Mouse (Mus musculus): ENCODE measurements around the gene Srebf2. TPM values are rescaled to one million over a fixed set of nuclear protein-coding genes. Genes with fewer than 3 reads are reported as not detected.

Gene Srebf2
- total and polyA plus RNA-seq, 2 experiments from 2014 or later = 171 to 193 TPM

GRCm38 (mm10) chr15:82217980-82218379 lies 71.0 kb downstream of the Srebf2 start:
- no peak for TF ChIP-seq CTCF (IDR thresholded peaks at IDR 0.05; ENCODE audit: low read depth)
- no peak overlapping the region for H3K9ac ChIP-seq
- WGBS = 35% methylated on average over 9 of the region's 9 CpGs
- H3K36me3 ChIP-seq (ENCODE audit: insufficient read depth) = no peaks in the 10 kb centered on the region
- no peak overlapping the region for H3K4me2 ChIP-seq (ENCODE audit: low read depth)
- no peak overlapping the region for H3K4me3 ChIP-seq (ENCODE audit: low read depth, low read length)
- ATAC-seq = no peak
- H3K27ac ChIP-seq (ENCODE audit: low read depth, low read length) = no peak overlapping the region
- no peaks in the 10 kb centered on the region; the same call in 1 of the 2 replicates for H3K4me1 ChIP-seq (ENCODE audit: insufficient read depth)
- no peaks in the 10 kb centered on the region for H3K9me3 ChIP-seq (ENCODE audit: low read length)
- peaks cover 12% of the 10 kb centered on the region for H3K27me3 ChIP-seq (ENCODE audit: insufficient read depth, low read length)
- no peak for DNase-seq

GRCm38 (mm10) chr15:82218778-82219666 lies 72.0 kb downstream of the Srebf2 start:
- no peak overlapping the region for H3K9ac ChIP-seq
- 81% methylated on average over 26 of the region's 26 CpGs for WGBS
- H3K9me3 ChIP-seq (ENCODE audit: low read length) = no peaks in the 10 kb centered on the region
- ATAC-seq = no peak
- H3K4me1 ChIP-seq (ENCODE audit: insufficient read depth) = peaks cover under 1% of the 10 kb centered on the region; the same call in 1 of the 2 replicates
- peaks cover 7% of the 10 kb centered on the region; the same call in 1 of the 2 replicates for H3K27me3 ChIP-seq (ENCODE audit: insufficient read depth, low read length)
- no peak for DNase-seq
- H3K4me3 ChIP-seq (ENCODE audit: low read depth, low read length) = no peak overlapping the region
- no peaks in the 10 kb centered on the region for H3K36me3 ChIP-seq (ENCODE audit: insufficient read depth)
- no peak overlapping the region for H3K4me2 ChIP-seq (ENCODE audit: low read depth)
- H3K27ac ChIP-seq (ENCODE audit: low read depth, low read length) = no peak overlapping the region
- no peak for TF ChIP-seq CTCF (IDR thresholded peaks at IDR 0.05; ENCODE audit: low read depth)

GRCm38 (mm10) chr15:82220003-82220675 lies 73.2 kb downstream of the Srebf2 start:
- peaks cover 5% of the 10 kb centered on the region; the same call in 1 of the 2 replicates for H3K4me1 ChIP-seq (ENCODE audit: insufficient read depth)
- no peak overlapping the region for H3K9ac ChIP-seq
- no peak for TF ChIP-seq CTCF (IDR thresholded peaks at IDR 0.05; ENCODE audit: low read depth)
- DNase-seq (no peak), ATAC-seq (no peak)
- H3K27me3 ChIP-seq (ENCODE audit: insufficient read depth, low read length) = no peaks in the 10 kb centered on the region
- no peaks in the 10 kb centered on the region for H3K9me3 ChIP-seq (ENCODE audit: low read length)
- H3K4me2 ChIP-seq (ENCODE audit: low read depth) = no peak overlapping the region
- H3K27ac ChIP-seq (ENCODE audit: low read depth, low read length) = no peak overlapping the region
- H3K36me3 ChIP-seq (ENCODE audit: insufficient read depth) = no peaks in the 10 kb centered on the region
- 41% methylated on average over 11 of the region's 12 CpGs for WGBS
- no peak overlapping the region for H3K4me3 ChIP-seq (ENCODE audit: low read depth, low read length)

GRCm38 (mm10) chr15:82221104-82221860 lies 74.3 kb downstream of the Srebf2 start:
- no peaks in the 10 kb centered on the region for H3K9me3 ChIP-seq (ENCODE audit: low read length)
- no peaks in the 10 kb centered on the region for H3K27me3 ChIP-seq (ENCODE audit: insufficient read depth, low read length)
- DNase-seq = no peak
- 62% methylated on average over 14 of the region's 14 CpGs for WGBS
- H3K4me1 ChIP-seq (ENCODE audit: insufficient read depth) = peaks cover 5% of the 10 kb centered on the region; the same call in 1 of the 2 replicates
- no peak overlapping the region for H3K4me2 ChIP-seq (ENCODE audit: low read depth)
- H3K4me3 ChIP-seq (ENCODE audit: low read depth, low read length) = no peak overlapping the region
- H3K9ac ChIP-seq = no peak overlapping the region
- no peak for ATAC-seq
- no peaks in the 10 kb centered on the region for H3K36me3 ChIP-seq (ENCODE audit: insufficient read depth)
- TF ChIP-seq CTCF (IDR thresholded peaks at IDR 0.05; ENCODE audit: low read depth) = peak; percentile 14; the same call in 1 of the 2 replicates
- H3K27ac ChIP-seq (ENCODE audit: low read depth, low read length) = no peak overlapping the region

- Histone ChIP-seq H3K9me3 (ENCODE audit: low read length) (no peaks in the 10 kb centered on the region), H3K9ac (no peak overlapping the region), H3K4me1 (ENCODE audit: insufficient read depth) (0 out of 2 replicates have a peak, but pooled peaks cover 5% of the 10 kb centered on the region), H3K27me3 (ENCODE audit: insufficient read depth, low read length) (no peaks in the 10 kb centered on the region), H3K4me3 (ENCODE audit: low read depth, low read length) (no peak overlapping the region), H3K36me3 (ENCODE audit: insufficient read depth) (no peaks in the 10 kb centered on the region), H3K27ac (ENCODE audit: low read depth, low read length) (no peak overlapping the region), H3K4me2 (ENCODE audit: low read depth) (no peak overlapping the region)
- DNase-seq (no peak), ATAC-seq (no peak)
- 69% methylated on average over 7 of the region's 7 CpGs for WGBS
- TF ChIP-seq CTCF (IDR thresholded peaks at IDR 0.05; ENCODE audit: low read depth) = no peak
Observed at GRCm38 (mm10) chr15:82223251-82223650, 76.3 kb downstream of the Srebf2 start.

- H3K36me3 ChIP-seq (ENCODE audit: insufficient read depth) = no peaks in the 10 kb centered on the region
- 0 out of 2 replicates have a peak, but pooled peaks cover 5% of the 10 kb centered on the region for H3K4me1 ChIP-seq (ENCODE audit: insufficient read depth)
- DNase-seq (no peak), ATAC-seq (peak; percentile 61)
- H3K27ac ChIP-seq (ENCODE audit: low read depth, low read length) = no peak within 1 kb of the TSS
- peak within 1 kb of the TSS; percentile 61 for H3K4me2 ChIP-seq (ENCODE audit: low read depth)
- no peaks in the 10 kb centered on the region for H3K27me3 ChIP-seq (ENCODE audit: insufficient read depth, low read length)
- peak within 1 kb of the TSS; percentile 37; the same call in 1 of the 2 replicates for H3K9ac ChIP-seq
- 1% methylated on average over 42 of the region's 44 CpGs for WGBS
- TF ChIP-seq CTCF (IDR thresholded peaks at IDR 0.05; ENCODE audit: low read depth) = no peak
- H3K9me3 ChIP-seq (ENCODE audit: low read length) = no peaks in the 10 kb centered on the region
- peak within 1 kb of the TSS; percentile 30 for H3K4me3 ChIP-seq (ENCODE audit: low read depth, low read length)
Observed at GRCm38 (mm10) chr15:82223657-82224601, 76.9 kb downstream of the Srebf2 start, which contains the start of gene Tnfrsf13c. Gene Tnfrsf13c (minus strand): TSS chr15:82224369.

All from forebrain, postnatal 0 days (tissue).